Mouse (Mus musculus) limb, embryonic 10.5 days (tissue): ENCODE measurements at regions not wholly inside any gene's neighbourhood (a gene's known extent, or its start where the extent isn't known, plus 50 kb on each side); places are given as distances from the start of the nearest gene placed in this dataset.

Experiments used
- DNase-seq: peaks from one replicate; pipeline ENCODE4 v3.0.0-alpha.2; 2017; ENCODE audit warnings: low spot score
- H3K27ac ChIP-seq: fragments of 300-500 bp; sonication (generic); 2 replicates; pipeline ENCODE4 v1.5.1; 2016; ENCODE audit warnings: mild to moderate bottlenecking
- H3K27me3 ChIP-seq: fragments of 300-500 bp; sonication (generic); 2 replicates; pipeline ENCODE4 v1.6.1; 2016; ENCODE audit warnings: low read depth, mild to moderate bottlenecking; ENCODE audit not compliant: poor library complexity, severe bottlenecking
- H3K36me3 ChIP-seq: fragments of 300-500 bp; sonication (generic); 2 replicates; pipeline ENCODE4 v1.6.1; 2016; ENCODE audit warnings: mild to moderate bottlenecking, moderate library complexity
- H3K4me1 ChIP-seq: fragments of 300-500 bp; sonication (generic); 2 replicates; pipeline ENCODE4 v1.6.1; 2016
- H3K4me3 ChIP-seq: fragments of 300-500 bp; sonication (generic); 2 replicates; pipeline ENCODE4 v1.5.1; 2016; ENCODE audit warnings: mild to moderate bottlenecking, moderate library complexity
- H3K9me3 ChIP-seq: fragments of 300-500 bp; sonication (generic); replicated peaks from 2 replicates; pipeline ENCODE4 v1.6.1; 2016; ENCODE audit warnings: mild to moderate bottlenecking
- WGBS: fragments of 180-500 bp; shearing (Covaris S2); methylation state at CpG from one replicate; pipeline ENCODE4 v1.1.7; 2016; 5-methylcytosine and 5-hydroxymethylcytosine counted together

DNA sequence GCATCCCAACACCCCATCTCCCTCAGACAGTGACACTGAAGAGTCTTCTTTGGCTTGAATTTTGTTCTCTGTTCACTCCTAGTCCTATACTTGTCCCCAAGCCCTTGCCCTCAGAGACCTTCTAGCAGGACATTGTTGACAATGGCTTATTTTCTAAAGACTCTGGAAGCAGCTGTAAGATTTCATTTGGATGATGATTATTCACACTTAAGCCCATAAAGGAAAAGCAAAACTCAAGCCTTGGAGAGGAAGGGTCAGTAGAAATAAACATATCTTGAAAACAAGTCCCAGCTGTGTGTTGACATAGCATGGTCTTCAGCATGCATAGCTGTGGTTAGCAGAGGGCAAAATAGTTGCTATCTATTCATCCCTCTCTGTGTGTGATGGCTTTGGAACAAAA, 59.9 kb upstream of the Cdh11 start:
- H3K9me3 ChIP-seq, result no peaks in the 10 kb centered on the region
- no peaks in the 10 kb centered on the region for H3K36me3 ChIP-seq
- H3K27me3 ChIP-seq, result no peaks in the 10 kb centered on the region
- no peak overlapping the region for H3K27ac ChIP-seq
- DNase-seq, result no peak
- no peaks in the 10 kb centered on the region for H3K4me1 ChIP-seq
- no peak overlapping the region for H3K4me3 ChIP-seq

DNA sequence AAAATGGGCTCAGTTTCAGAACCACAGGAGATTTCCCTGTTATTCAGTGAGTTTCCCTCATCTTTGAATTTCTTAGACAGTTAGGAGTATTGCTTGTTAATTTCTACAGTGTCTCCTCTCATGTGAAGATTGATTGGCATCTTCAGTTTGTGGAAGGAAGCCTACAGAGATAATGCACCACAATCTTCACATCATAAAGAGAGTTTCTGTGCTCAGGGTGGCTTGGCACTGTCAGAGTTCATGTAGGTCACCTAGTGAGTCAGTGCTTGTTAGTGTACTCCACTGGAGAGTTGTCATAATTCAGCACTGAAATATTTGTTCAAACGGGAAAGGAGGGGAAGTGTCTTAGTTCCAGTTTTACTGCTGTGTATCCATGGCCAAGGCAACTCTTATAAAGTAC, 74.6 kb upstream of the Cdh11 start:
- no peaks in the 10 kb centered on the region for H3K27me3 ChIP-seq
- H3K4me3 ChIP-seq, result no peak overlapping the region
- DNase-seq, result no peak
- H3K9me3 ChIP-seq, result no peaks in the 10 kb centered on the region
- H3K4me1 ChIP-seq, result no peaks in the 10 kb centered on the region; the same call in 1 of the 2 replicates
- WGBS, result 91% methylated on average over 1 of the region's 1 CpGs
- H3K36me3 ChIP-seq, result no peaks in the 10 kb centered on the region
- H3K27ac ChIP-seq, result no peak overlapping the region

DNA sequence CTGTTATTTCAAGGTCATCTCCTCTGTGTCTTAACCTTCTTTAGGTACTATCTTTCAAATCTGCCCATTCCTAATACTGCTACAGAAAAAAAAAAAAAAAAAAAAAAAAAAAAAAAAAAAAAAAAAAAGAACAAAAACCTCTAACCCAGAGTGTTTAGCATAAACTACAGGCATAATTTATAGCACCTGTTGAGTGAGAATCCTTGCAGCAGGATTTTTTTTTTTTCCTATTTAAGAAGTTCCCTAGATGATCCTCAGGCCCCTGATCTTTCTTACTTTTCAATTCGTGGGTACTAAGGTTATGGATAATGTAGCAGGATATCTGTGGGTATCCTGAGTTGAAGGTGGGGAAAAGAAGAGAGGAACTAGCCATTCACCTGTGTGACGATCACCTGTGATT, 114.1 kb upstream of the Cdh11 start:
- Histone ChIP-seq H3K4me3 (no peak overlapping the region), H3K27ac (no peak overlapping the region), H3K9me3 (no peaks in the 10 kb centered on the region), H3K27me3 (no peaks in the 10 kb centered on the region), H3K4me1 (peaks cover 20% of the 10 kb centered on the region), H3K36me3 (no peaks in the 10 kb centered on the region)
- WGBS, result 87% methylated on average over 2 of the region's 2 CpGs
- no peak for DNase-seq

DNA sequence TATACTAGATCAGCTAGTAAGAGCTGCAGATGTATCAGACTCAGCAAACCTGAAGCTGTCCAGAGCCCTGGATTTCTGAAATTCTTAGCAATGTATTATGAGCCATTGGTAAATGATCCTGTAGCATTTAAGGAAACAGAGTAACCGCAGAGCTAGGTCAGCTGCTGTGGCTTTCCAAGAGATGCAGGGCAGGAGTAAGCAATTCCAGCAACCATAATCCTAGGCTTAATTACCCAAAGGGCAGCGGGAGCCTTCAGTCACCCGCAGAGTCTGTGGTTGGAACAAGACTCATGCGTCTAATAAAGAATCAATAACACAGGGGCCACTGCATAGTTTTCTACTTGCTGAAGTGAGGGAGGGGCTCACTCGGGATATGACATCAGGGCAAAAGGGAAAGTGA, 115.2 kb upstream of the Cdh11 start:
- Histone ChIP-seq H3K4me3 (no peak overlapping the region), H3K36me3 (no peaks in the 10 kb centered on the region), H3K4me1 (peaks cover 20% of the 10 kb centered on the region), H3K27me3 (no peaks in the 10 kb centered on the region), H3K27ac (0 out of 2 replicates have a peak overlapping the region, but pooled peaks have one; percentile 25), H3K9me3 (no peaks in the 10 kb centered on the region)
- DNase-seq, result no peak
- 38% methylated on average over 5 of the region's 5 CpGs for WGBS

DNA sequence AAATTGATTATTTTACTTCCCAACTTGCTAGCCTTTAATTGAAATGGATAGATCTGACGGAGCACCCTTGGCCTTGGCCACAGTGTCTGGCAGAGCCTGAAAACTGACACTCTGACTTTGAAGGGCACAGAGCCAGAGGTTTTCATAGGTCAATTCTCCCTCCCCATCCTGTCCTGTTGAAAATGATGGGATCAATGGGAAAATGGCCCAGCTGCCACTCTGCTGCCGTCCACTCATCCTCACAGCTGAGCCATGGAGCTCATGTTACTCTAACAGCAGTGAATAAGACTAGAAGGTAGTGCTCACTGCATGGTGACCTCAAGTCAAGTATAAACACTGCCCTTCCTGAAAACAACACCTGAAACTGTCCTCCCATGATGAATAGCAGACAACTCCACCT, 122.0 kb upstream of the Cdh11 start:
- no peak overlapping the region for H3K4me3 ChIP-seq
- H3K9me3 ChIP-seq, result no peaks in the 10 kb centered on the region
- H3K4me1 ChIP-seq, result peaks cover 6% of the 10 kb centered on the region
- no peaks in the 10 kb centered on the region for H3K36me3 ChIP-seq
- DNase-seq, result no peak
- H3K27me3 ChIP-seq, result no peaks in the 10 kb centered on the region
- WGBS, result 30% methylated on average over 2 of the region's 2 CpGs
- no peak overlapping the region for H3K27ac ChIP-seq

DNA sequence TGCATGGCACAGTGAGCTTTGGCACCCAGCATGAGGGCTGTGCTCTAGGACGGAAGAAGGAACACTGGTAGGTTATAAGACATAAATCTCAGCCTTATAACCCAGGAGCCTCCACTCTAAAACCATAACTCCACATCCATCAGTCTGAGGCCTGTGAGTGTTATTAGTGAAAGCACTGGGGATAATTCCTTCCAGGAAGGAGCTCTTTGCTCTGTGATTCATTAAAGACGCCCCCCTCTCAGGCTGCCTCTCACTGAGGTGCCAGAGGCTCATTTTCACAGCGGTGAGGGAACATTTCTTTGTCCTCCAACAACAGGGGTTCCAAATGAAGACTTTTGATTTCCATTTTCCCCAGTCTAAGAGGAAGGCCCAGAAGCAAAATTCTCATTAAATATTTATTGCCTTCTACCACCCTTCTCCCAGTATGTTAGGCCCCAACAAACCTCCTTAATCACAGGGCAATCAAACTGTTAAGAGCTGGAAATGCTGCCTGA, 145.9 kb upstream of the Cdh11 start:
- H3K4me3 ChIP-seq, result no peak overlapping the region
- H3K4me1 ChIP-seq, result peaks cover 42% of the 10 kb centered on the region
- peak; percentile 51 for DNase-seq
- H3K27me3 ChIP-seq, result no peaks in the 10 kb centered on the region
- H3K36me3 ChIP-seq, result no peaks in the 10 kb centered on the region
- peak overlapping the region; percentile 76 for H3K27ac ChIP-seq
- no peaks in the 10 kb centered on the region for H3K9me3 ChIP-seq
- 3% methylated on average over 3 of the region's 3 CpGs for WGBS

DNA sequence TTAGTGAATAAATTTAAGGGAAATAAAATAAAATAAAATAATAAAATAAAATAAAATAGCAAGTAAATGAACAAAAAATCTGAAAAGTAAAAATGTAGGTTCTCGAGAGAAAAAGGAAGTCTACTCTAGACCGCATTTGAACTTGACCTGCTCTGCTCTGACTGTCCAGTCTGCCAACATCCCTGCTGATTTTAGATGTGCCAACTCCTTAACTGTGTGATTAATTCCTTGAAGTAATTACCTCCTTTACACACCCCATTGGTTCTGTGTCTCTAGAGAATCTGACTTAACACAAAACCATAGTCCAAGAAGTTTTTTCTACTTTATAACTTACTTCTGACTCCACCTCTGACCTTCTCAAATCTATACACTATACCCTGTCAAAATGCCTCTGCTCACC, 153.3 kb upstream of the Cdh11 start:
- Histone ChIP-seq H3K9me3 (no peaks in the 10 kb centered on the region), H3K27ac (no peak overlapping the region), H3K36me3 (no peaks in the 10 kb centered on the region), H3K27me3 (no peaks in the 10 kb centered on the region), H3K4me1 (no peaks in the 10 kb centered on the region), H3K4me3 (no peak overlapping the region)
- no peak for DNase-seq
- 90% methylated on average over 2 of the region's 2 CpGs for WGBS

DNA sequence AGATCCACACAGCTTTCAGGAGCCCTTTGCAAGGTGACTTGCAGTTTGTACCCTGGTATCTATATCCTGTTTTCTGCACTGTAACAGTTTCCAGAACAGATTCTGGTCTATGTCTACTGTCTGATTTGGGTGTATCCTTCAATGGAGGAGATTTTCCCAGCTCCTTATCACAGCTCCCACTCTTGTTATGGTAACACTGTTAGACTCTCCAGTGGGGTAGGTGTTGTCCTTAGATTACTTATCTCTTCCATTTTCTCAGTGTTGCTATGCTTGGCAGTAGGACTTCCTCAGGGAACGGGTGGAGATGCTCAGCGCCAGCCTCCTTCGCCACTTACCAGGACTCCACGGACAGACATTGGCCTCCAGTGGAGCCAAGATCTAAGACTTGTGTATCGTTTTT, 160.1 kb upstream of the Cdh11 start:
- Histone ChIP-seq H3K36me3 (no peaks in the 10 kb centered on the region), H3K27ac (no peak overlapping the region), H3K4me1 (no peaks in the 10 kb centered on the region), H3K4me3 (no peak overlapping the region), H3K27me3 (no peaks in the 10 kb centered on the region), H3K9me3 (no peaks in the 10 kb centered on the region)
- 93% methylated on average over 5 of the region's 5 CpGs for WGBS
- no peak for DNase-seq

DNA sequence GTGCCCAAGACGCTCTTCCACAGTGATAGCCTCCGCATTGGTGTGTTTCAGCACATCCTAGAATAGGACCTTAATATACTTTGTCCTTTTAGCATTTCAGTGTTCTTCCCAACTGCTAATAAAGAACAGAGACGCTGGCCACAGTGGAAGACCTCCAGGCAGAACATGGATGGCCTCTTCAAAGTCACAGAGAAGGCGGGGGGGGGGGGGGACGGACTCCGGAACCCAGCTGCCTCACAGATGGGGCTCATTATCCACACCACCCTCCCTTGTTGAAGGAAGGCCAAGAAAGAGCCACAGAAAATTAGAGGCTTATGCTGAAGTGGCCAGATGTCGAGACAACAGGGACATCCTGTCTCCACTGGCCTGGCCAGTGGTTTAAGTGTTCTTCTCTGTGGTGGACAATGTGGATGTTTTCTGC, 192.7 kb upstream of the Cdh11 start:
- Histone ChIP-seq H3K4me1 (peaks cover 52% of the 10 kb centered on the region), H3K36me3 (no peaks in the 10 kb centered on the region), H3K27ac (peak overlapping the region; percentile 70), H3K9me3 (no peaks in the 10 kb centered on the region), H3K27me3 (no peaks in the 10 kb centered on the region), H3K4me3 (no peak overlapping the region)
- DNase-seq, result peak; percentile 76
- 28% methylated on average over 7 of the region's 7 CpGs for WGBS

DNA sequence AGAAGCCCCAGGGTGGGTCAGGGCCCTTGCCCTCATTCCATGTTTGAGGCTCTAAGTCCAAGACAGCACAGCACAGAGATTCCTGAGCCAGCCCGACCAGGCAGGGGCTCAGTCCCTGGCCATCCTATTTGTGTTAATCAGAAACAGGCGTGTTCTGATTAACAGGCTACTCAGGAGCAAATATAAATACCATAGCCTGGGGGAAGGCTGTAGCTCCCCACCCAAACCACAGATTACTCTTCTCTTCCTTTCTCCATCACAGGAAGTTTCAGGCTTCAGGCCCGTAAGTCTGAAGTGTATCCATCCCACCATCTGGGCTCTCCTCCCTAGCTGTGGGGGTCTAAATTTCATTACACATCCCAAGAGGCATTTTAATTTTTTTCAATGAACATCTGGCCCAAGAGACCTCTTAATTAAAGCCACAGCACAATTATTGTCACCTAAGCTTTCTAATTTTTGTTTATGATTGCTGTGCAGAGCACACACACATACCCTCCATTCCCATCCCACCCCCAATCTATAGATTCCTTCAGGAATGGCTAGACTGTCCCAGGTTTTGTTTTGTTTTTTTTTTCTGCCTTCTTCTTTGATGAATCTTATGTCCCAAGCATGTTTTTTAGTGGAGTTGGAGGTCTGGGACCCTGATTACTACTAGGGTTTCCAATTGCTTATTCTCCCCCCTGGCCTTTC, 197.9 kb upstream of the Cdh11 start:
- peak; percentile 58 for DNase-seq
- Histone ChIP-seq H3K4me1 (peaks cover 49% of the 10 kb centered on the region), H3K9me3 (no peaks in the 10 kb centered on the region), H3K27me3 (no peaks in the 10 kb centered on the region), H3K36me3 (no peaks in the 10 kb centered on the region), H3K4me3 (no peak overlapping the region), H3K27ac (peak overlapping the region; percentile 86)
- 14% methylated on average over 3 of the region's 3 CpGs for WGBS

DNA sequence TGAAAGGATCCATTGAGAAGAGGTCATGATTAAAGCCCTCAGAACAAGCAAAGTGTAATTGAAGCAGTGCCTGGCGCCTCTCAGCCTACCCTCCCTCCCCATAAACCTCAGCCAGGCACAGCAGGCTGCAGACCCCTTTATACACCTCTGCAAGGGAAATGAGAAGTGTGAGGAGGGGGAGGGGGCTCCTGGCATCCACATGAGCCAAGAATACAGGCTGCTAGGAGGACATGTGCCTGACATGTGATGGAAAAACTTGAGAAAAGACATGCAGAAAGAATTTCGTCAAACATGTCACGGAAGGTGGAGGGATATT, 198.4 kb upstream of the Cdh11 start:
- peak; percentile 83 for DNase-seq
- Histone ChIP-seq H3K27me3 (no peaks in the 10 kb centered on the region), H3K27ac (peak overlapping the region; percentile 86), H3K4me1 (peaks cover 44% of the 10 kb centered on the region), H3K36me3 (no peaks in the 10 kb centered on the region), H3K4me3 (no peak overlapping the region), H3K9me3 (no peaks in the 10 kb centered on the region)
- 14% methylated on average over 3 of the region's 3 CpGs for WGBS

DNA sequence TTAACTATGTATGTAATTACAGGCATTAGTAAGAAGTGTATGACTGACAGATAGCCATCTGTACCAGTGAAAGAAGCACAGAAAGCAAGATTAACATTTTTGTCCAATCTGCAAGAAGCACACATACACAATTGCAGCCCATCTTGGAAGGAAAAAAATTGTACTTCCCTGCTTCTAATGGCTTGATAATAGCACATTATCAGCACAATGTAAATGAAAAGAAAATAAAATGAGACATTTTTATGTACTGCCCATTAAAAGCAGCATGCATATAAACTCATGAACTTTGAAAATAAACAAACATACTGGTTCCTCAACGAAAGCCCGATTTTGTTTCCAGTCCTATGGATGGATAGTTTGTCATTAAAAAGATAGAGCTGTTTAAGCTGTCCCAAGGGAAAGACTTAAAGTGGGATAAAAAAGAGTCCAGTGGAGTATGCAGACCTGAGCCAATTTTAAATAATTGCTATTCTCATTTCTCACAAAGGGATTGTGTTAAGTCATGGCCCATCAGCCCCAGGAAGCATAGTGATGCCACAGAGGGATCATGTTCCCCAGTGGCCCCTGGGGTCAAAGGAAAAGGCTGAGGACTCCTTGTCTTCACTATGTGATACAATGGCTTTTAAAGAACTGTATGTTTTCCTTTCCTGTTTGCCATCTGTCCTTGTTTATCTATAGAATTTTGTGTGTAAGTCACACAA, 222.0 kb upstream of the Cdh11 start:
- no peaks in the 10 kb centered on the region for H3K4me1 ChIP-seq
- DNase-seq, result no peak
- H3K4me3 ChIP-seq, result no peak overlapping the region
- H3K27me3 ChIP-seq, result no peaks in the 10 kb centered on the region
- no peaks in the 10 kb centered on the region for H3K9me3 ChIP-seq
- H3K36me3 ChIP-seq, result no peaks in the 10 kb centered on the region
- WGBS, result 86% methylated on average over 2 of the region's 2 CpGs
- H3K27ac ChIP-seq, result no peak overlapping the region

DNA sequence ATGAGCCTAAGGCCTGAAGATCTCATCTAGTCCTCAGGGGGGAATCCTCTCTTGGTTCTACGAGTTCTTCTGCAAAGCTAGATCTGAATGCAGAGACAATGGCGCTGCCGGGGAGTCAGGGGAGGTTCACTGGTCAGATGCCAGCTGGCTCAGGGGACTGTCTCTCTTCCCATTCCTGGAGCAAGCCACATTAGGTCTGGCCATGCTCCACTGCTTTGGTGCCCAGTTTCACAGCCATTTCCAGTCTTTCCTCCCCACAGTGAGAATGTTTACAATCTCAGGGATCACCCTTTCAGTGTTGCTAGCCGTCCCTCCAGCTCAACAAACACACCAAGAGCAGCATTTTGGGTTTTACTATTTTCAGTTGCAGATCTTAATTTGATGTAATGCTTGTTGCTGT, 233.7 kb upstream of the Cdh11 start:
- Histone ChIP-seq H3K4me3 (no peak overlapping the region), H3K9me3 (no peaks in the 10 kb centered on the region), H3K27ac (no peak overlapping the region), H3K27me3 (no peaks in the 10 kb centered on the region), H3K4me1 (no peaks in the 10 kb centered on the region), H3K36me3 (no peaks in the 10 kb centered on the region)
- DNase-seq, result no peak
- 87% methylated on average over 4 of the region's 4 CpGs for WGBS
